Mouse (Mus musculus): ENCODE results near the gene Atp6v0a2. TPM values are rescaled to one million over a fixed set of nuclear protein-coding genes. Genes with fewer than 3 reads are reported as not detected.
"Not testable (repeated sequence)": the region's sequence is repeated elsewhere in the genome, so short reads cannot be mapped to it uniquely, and the experiment has no call there.

Gene Atp6v0a2
- 10 to 100 TPM; 55.7 to 63.9 (median 61.6) TPM for total RNA-seq (2022)

GRCm38 (mm10) chr5:124628448-124629363 lies at the start of gene Atp6v0a2:
Gene Atp6v0a2 (plus strand): TSS chr5:124628576.
- peak; percentile 86 to 89 for DNase-seq (ENCODE audit: low spot score in 2 of 2)

GRCm38 (mm10) chr5:124578633-124579317 lies 49.6 kb upstream of the Atp6v0a2 start, which contains the start of the genes Eif2b1 and Gtf2h3:
Gene Eif2b1 (minus strand): TSS chr5:124579131.
Gene Gtf2h3 (plus strand): TSS chr5:124579140.
- peak; percentile 87 to 91 for DNase-seq (ENCODE audit: low spot score in 2 of 2)

- no peak for DNase-seq (ENCODE audit: low spot score in 2 of 2)
Measured at GRCm38 (mm10) chr5:124582515-124582914, 45.9 kb upstream of the Atp6v0a2 start.

- DNase-seq (ENCODE audit: low spot score in 2 of 2): no peak
Measured at GRCm38 (mm10) chr5:124592768-124593167, 35.6 kb upstream of the Atp6v0a2 start.

- DNase-seq (ENCODE audit: low spot score in 2 of 2): peak; percentile 84 to 98
Measured at GRCm38 (mm10) chr5:124598224-124599174, 29.9 kb upstream of the Atp6v0a2 start.

- DNase-seq (ENCODE audit: low spot score in 2 of 2): not testable (repeated sequence)
Measured at GRCm38 (mm10) chr5:124599726-124600125, 28.6 kb upstream of the Atp6v0a2 start.

GRCm38 (mm10) chr5:124602349-124602748 lies 26.0 kb upstream of the Atp6v0a2 start:
- peak in 1 of 2 experiments; percentile 71 for DNase-seq (ENCODE audit: low spot score in 2 of 2)

- no peak for DNase-seq (ENCODE audit: low spot score in 2 of 2)
Measured at GRCm38 (mm10) chr5:124604296-124604695, 24.1 kb upstream of the Atp6v0a2 start.

GRCm38 (mm10) chr5:124605041-124605622 lies 23.2 kb upstream of the Atp6v0a2 start:
- DNase-seq (ENCODE audit: low spot score in 2 of 2): no peak

GRCm38 (mm10) chr5:124610965-124611364 lies 17.4 kb upstream of the Atp6v0a2 start:
- DNase-seq (ENCODE audit: low spot score in 2 of 2): no peak

GRCm38 (mm10) chr5:124614709-124615108 lies 13.7 kb upstream of the Atp6v0a2 start:
- DNase-seq (ENCODE audit: low spot score in 2 of 2): no peak

GRCm38 (mm10) chr5:124618711-124619110 lies 9.7 kb upstream of the Atp6v0a2 start:
- DNase-seq (ENCODE audit: low spot score in 2 of 2): no peak

GRCm38 (mm10) chr5:124621362-124621761 lies 7.0 kb upstream of the Atp6v0a2 start:
- DNase-seq (ENCODE audit: low spot score in 2 of 2): no peak

GRCm38 (mm10) chr5:124622890-124623289 lies 5.5 kb upstream of the Atp6v0a2 start:
- no peak for DNase-seq (ENCODE audit: low spot score in 2 of 2)

GRCm38 (mm10) chr5:124624291-124624690 lies 4.1 kb upstream of the Atp6v0a2 start:
- no peak for DNase-seq (ENCODE audit: low spot score in 2 of 2)

- no peak for DNase-seq (ENCODE audit: low spot score in 2 of 2)
Measured at GRCm38 (mm10) chr5:124629641-124630040, 1.3 kb downstream of the Atp6v0a2 start.

- DNase-seq (ENCODE audit: low spot score in 2 of 2): no peak
Measured at GRCm38 (mm10) chr5:124631685-124632084, 3.3 kb downstream of the Atp6v0a2 start.

- DNase-seq (ENCODE audit: low spot score in 2 of 2): no peak
Measured at GRCm38 (mm10) chr5:124632461-124632860, 4.1 kb downstream of the Atp6v0a2 start.

- DNase-seq (ENCODE audit: low spot score in 2 of 2): no peak
Measured at GRCm38 (mm10) chr5:124633425-124633824, 5.0 kb downstream of the Atp6v0a2 start.

GRCm38 (mm10) chr5:124635068-124635467 lies 6.7 kb downstream of the Atp6v0a2 start:
- not testable (repeated sequence) for DNase-seq (ENCODE audit: low spot score in 2 of 2)

GRCm38 (mm10) chr5:124636139-124636538 lies 7.8 kb downstream of the Atp6v0a2 start:
- DNase-seq (ENCODE audit: low spot score in 2 of 2): no peak

Data from left cerebral cortex, adult 8-10 months (tissue).